Mouse (Mus musculus) urinary bladder, postnatal 10 days (tissue): ENCODE results near the gene Gm10324.
"Not testable (repeated sequence)": the region's sequence is repeated elsewhere in the genome, so short reads cannot be mapped to it uniquely, and the experiment has no call there.

Experiments used
- DNase-seq: peaks from one replicate; pipeline ENCODE4 v3.0.0; 2022; ENCODE audit warnings: low spot score

The Gm10324 gene

GRCm38 (mm10) chr13:66119247-66119646, at the start of gene Gm10324:
Gene Gm10324, plus strand, starts transcription at chr13:66119547.
- not testable (repeated sequence) for DNase-seq
